ENCODE assay signal across 17 mouse cellular contexts in the genomic region with DNA sequence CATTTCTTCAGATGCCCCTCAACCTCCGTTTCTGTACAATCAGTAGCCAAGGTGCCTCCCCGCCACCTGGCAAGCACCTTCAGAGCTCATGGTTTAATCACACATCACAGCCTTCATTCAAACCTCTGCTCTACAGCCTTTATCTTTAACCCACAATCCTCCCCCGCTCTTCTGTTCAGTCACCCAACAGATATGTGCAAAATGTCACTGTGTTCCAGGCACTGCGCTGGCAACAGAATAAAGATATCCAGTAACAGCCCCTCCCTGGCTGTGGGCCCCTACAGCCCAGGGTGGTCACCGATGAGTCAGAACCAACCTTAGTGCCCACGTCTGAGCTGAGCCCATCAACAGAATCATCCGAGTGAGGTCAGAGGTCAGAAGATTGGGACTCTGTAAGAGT. TPM values are rescaled to one million over a fixed set of nuclear protein-coding genes. Genes with fewer than 3 reads are reported as not detected.
DNase-seq lines count a peak whose midpoint lies in the region; ATAC-seq and TF ChIP-seq lines count a peak whose summit lies in the region.
"Had no signal": no experiment of that assay in that cellular context is flagged by ENCODE, and none has a peak within 500 bp of the region (broad histone marks: within the 10 kb centered on the region; RNA-seq: fewer than 3 reads in every experiment).

No protein-coding gene starts in this region.

- no peak for TF ChIP-seq CTCF in gastrocnemius, adult 2 months (IDR thresholded peaks at IDR 0.05)

- ATAC-seq in heart, embryonic 15.5 days (replicated peaks; ENCODE audit: insufficient number of reproducible peaks, insufficient read depth, low FRiP score, low read depth) = no peak; the same call in 1 of the 2 replicates
- ATAC-seq in inflammation-experienced regulatory T-cells, adult 6 months = peak; percentile 60
- ATAC-seq: hindbrain, embryonic 16.5 days; Patski had no signal

- H3K9me3 ChIP-seq in heart, embryonic 15.5 days (replicated peaks) = no peaks in the 10 kb centered on the region
- H3K9me3 ChIP-seq: kidney, embryonic 15.5 days; limb, embryonic 10.5 days; midbrain, embryonic 10.5 days; neural tube, embryonic 12.5 days had no signal

- no peaks in the 10 kb centered on the region for H3K36me3 ChIP-seq in heart, embryonic 15.5 days
- H3K36me3 ChIP-seq in myocyte (ENCODE audit: control insufficient read depth, insufficient read depth) = no peaks in the 10 kb centered on the region
- H3K36me3 ChIP-seq: kidney, embryonic 15.5 days; limb, embryonic 10.5 days; midbrain, embryonic 10.5 days; neural tube, embryonic 12.5 days had no signal

- peak overlapping the region; percentile 48 for H3K27ac ChIP-seq in heart, embryonic 15.5 days
- H3K27ac ChIP-seq in gastrocnemius, adult 2 months = no peak overlapping the region
- H3K27ac ChIP-seq: kidney, embryonic 15.5 days; limb, embryonic 10.5 days; midbrain, embryonic 10.5 days; neural tube, embryonic 12.5 days had no signal

- H3K4me3 ChIP-seq in heart, embryonic 15.5 days = no peak overlapping the region
- H3K4me3 ChIP-seq in myocyte = no peak overlapping the region
- H3K4me3 ChIP-seq in gastrocnemius, adult 2 months = no peak overlapping the region
- H3K4me3 ChIP-seq: kidney, embryonic 15.5 days; limb, embryonic 10.5 days; midbrain, embryonic 10.5 days; neural tube, embryonic 12.5 days had no signal

- DNase-seq in heart, adult 11 months = no peak
- peak; percentile 61 for DNase-seq in Muller cell, postnatal 12 days (ENCODE audit: inconsistent ontology term)
- no peak for DNase-seq in kidney, postnatal 4 days
- no peak for DNase-seq in thymus, adult 18-20 months
- DNase-seq in gastrocnemius, adult 2 months = no peak
- DNase-seq: adrenal gland, adult 2 months; gastrocnemius, postnatal 36 days; thymus, postnatal 14 days had no signal

- intact Hi-C loops in gastrocnemius, adult 2 months (cut with DNase I) = no loop called here

- peaks cover 19% of the 10 kb centered on the region for H3K4me1 ChIP-seq in heart, embryonic 15.5 days (replicated peaks)
- H3K4me1 ChIP-seq: kidney, embryonic 15.5 days; limb, embryonic 10.5 days; midbrain, embryonic 10.5 days; neural tube, embryonic 12.5 days had no signal

- no peak overlapping the region for H3ac ChIP-seq in myocyte (ENCODE audit: control insufficient read depth, insufficient read length)

- H3K27me3 ChIP-seq in heart, embryonic 15.5 days = no peaks in the 10 kb centered on the region
- H3K27me3 ChIP-seq in myocyte (ENCODE audit: control insufficient read depth, insufficient read depth, insufficient read length) = no peaks in the 10 kb centered on the region
- H3K27me3 ChIP-seq: kidney, embryonic 15.5 days; neural tube, embryonic 12.5 days; Patski had no signal

- no peak for TF ChIP-seq POLR2A in myocyte (IDR thresholded peaks at IDR 0.05; ENCODE audit: insufficient read length, low read depth)

- H3K9ac ChIP-seq in heart, embryonic 15.5 days = no peak overlapping the region
- H3K9ac ChIP-seq: kidney, embryonic 15.5 days; neural tube, embryonic 12.5 days had no signal

- WGBS in heart, embryonic 15.5 days = 43% methylated on average over 7 of the region's 7 CpGs

- no peaks in the 10 kb centered on the region for H3K79me2 ChIP-seq in myocyte (ENCODE audit: control insufficient read depth, insufficient read depth)

- H3K4me2 ChIP-seq in heart, embryonic 15.5 days = no peak overlapping the region
- H3K4me2 ChIP-seq in myocyte (ENCODE audit: low read depth) = peak overlapping the region; percentile 16
- H3K4me2 ChIP-seq: kidney, embryonic 15.5 days; neural tube, embryonic 12.5 days had no signal

TF ChIP-seq in myocyte, 11 proteins besides CTCF, POLR2A, EP300 and RAD21:
- TF ChIP-seq TCF12 (IDR thresholded peaks at IDR 0.05; ENCODE audit: insufficient read depth, poor library complexity, severe bottlenecking) = no peak
- peak in 1 of 3 experiments; percentile 18 for TF ChIP-seq MYOD1 (IDR thresholded peaks at IDR 0.05; ENCODE audit: control insufficient read depth in 1 of 3, insufficient read length in 2 of 3, low read depth in 2 of 3)
- TF ChIP-seq USF1 (IDR thresholded peaks at IDR 0.05; ENCODE audit: low read depth) = no peak
- no peak for TF ChIP-seq REST (IDR thresholded peaks at IDR 0.05; ENCODE audit: insufficient read depth, insufficient read length)
- TF ChIP-seq MYOG (IDR thresholded peaks at IDR 0.05; ENCODE audit: control insufficient read depth in 1 of 3, insufficient read depth in 1 of 3, insufficient read length in 2 of 3, low read depth in 2 of 3) = peak in 1 of 3 experiments; percentile 23

RNA-seq across cellular contexts. Expression of a gene that starts 54.3 kb away (rescaled TPM):
- polyA plus RNA-seq in heart, embryonic 15.5 days (2015; fragmentation: Nextera tagmentation; extraction: Ambion mirVana) = 109 and 125 TPM in 2 replicates
- 1 to 10 TPM in 1 of 3 experiments, under 1 TPM in 2; 0.65 to 1.1 (median 0.73) TPM for polyA plus RNA-seq in inflammation-experienced regulatory T-cells, adult 6 months (2017; shearing (Covaris generic))
- polyA plus RNA-seq in myocyte (2012; fragmentation: generic; extraction: Trizol) = 65.6 TPM
- total RNA-seq in gastrocnemius, adult 2 months (2021) = 10 to 100 TPM; 13.4 to 15.9 TPM

Comparison
In these comparisons a context has a peak if more than half of its experiments do, and no peak if none do; other contexts are left out.
1. RNA of a gene that starts 54.3 kb away (polyA plus RNA-seq): 109 to 125 TPM in heart, embryonic 15.5 days and 65.6 TPM in myocyte (single experiment); 0.65 to 1.1 TPM in inflammation-experienced regulatory T-cells, adult 6 months; every median in the first group is over 10 times any median in the second.